20 mouse cellular contexts compared by ENCODE assay signal in the genomic region with DNA sequence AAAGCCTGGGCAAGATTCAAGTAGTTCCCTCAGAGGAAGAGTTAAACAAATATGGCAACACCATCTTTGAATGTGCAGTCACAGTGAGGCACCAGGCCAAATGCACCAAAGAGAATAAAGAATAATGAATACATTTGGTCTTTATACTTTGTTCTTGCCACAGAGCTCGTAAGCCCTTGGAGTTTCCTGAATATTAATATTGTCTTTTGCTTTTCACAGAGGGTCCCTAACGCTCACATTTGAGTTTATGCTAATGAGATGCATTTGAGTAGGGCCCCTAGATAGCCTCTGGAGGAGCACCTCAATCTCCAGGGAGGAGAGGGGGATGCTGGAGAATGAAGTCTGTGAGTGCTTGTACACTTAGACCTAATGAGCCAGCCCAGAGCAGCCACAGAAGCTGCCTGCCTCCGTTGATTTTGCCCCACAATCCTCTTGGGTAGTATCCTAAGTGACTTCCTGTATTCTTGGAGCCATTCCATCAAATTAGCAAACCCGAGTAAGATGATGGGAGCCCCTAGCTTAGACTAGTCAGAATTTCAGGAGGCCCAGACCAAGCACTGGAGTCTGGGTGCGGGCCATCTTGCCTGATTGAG.
DNase-seq lines count a peak whose midpoint lies in the region; ATAC-seq lines count a peak whose summit lies in the region.
"Had no signal": no experiment of that assay in that cellular context is flagged by ENCODE, and none has a peak within 500 bp of the region (broad histone marks: within the 10 kb centered on the region; RNA-seq: fewer than 3 reads in every experiment).

No protein-coding gene starts in this region.

- H3K4me1 ChIP-seq in hindbrain, embryonic 11.5 days (replicated peaks; ENCODE audit: control insufficient read depth, insufficient read depth, low read length) = no peaks in the 10 kb centered on the region; the same call in 1 of the 2 replicates
- H3K4me1 ChIP-seq in hindbrain, embryonic 16.5 days (ENCODE audit: control insufficient read depth, insufficient read depth, low read depth, low read length) = no peaks in the 10 kb centered on the region; the same call in 1 of the 2 replicates
- 0 out of 2 replicates have a peak, but pooled peaks cover 3% of the 10 kb centered on the region for H3K4me1 ChIP-seq in forebrain, embryonic 14.5 days (ENCODE audit: control insufficient read depth, insufficient read depth, low read length)
- H3K4me1 ChIP-seq in hindbrain, embryonic 12.5 days = 0 out of 2 replicates have a peak, but pooled peaks cover 5% of the 10 kb centered on the region
- peaks cover 20% of the 10 kb centered on the region for H3K4me1 ChIP-seq in midbrain, embryonic 13.5 days (replicated peaks)
- H3K4me1 ChIP-seq: heart, embryonic 15.5 days; limb, embryonic 12.5 days; liver, embryonic 12.5 days; megakaryocyte, embryonic 14.5 days had no signal

- DNase-seq in hindbrain, embryonic 11.5 days (ENCODE audit: low spot score) = peak; percentile 6
- peak; percentile 60 for DNase-seq in forebrain, embryonic 14.5 days (ENCODE audit: low spot score)
- DNase-seq in spleen, adult 12 weeks (ENCODE audit: low spot score) = no peak
- no peak for DNase-seq in adrenal gland, adult (ENCODE audit: inconsistent age in 2 of 2, low spot score in 1 of 2)
- DNase-seq in spleen, postnatal 36 days (ENCODE audit: low spot score in 2 of 2) = no peak
- DNase-seq: adrenal gland, adult 2 months; cerebellum, adult 8-10 months; heart, postnatal 4 days; kidney, adult 11 months; kidney, postnatal 36 days; lung, adult 2 months; thymus, postnatal 14 days had no signal

- H3K27me3 ChIP-seq in hindbrain, embryonic 11.5 days (ENCODE audit: control insufficient read depth, insufficient read depth, low read length) = no peaks in the 10 kb centered on the region
- H3K27me3 ChIP-seq in hindbrain, embryonic 16.5 days (replicated peaks; ENCODE audit: control insufficient read depth, insufficient read depth, low read length) = no peaks in the 10 kb centered on the region
- H3K27me3 ChIP-seq in forebrain, embryonic 14.5 days (replicated peaks; ENCODE audit: control insufficient read depth, insufficient read depth, low read length) = no peaks in the 10 kb centered on the region
- no peaks in the 10 kb centered on the region for H3K27me3 ChIP-seq in hindbrain, embryonic 12.5 days
- no peaks in the 10 kb centered on the region for H3K27me3 ChIP-seq in midbrain, embryonic 13.5 days
- H3K27me3 ChIP-seq: heart, embryonic 15.5 days; limb, embryonic 12.5 days; liver, embryonic 12.5 days; megakaryocyte, embryonic 14.5 days had no signal

- H3K4me2 ChIP-seq in hindbrain, embryonic 11.5 days (replicated peaks; ENCODE audit: low read depth, low read length) = no peak overlapping the region
- no peak overlapping the region for H3K4me2 ChIP-seq in hindbrain, embryonic 16.5 days (ENCODE audit: low read length)
- no peak overlapping the region for H3K4me2 ChIP-seq in forebrain, embryonic 14.5 days (ENCODE audit: low read length)
- H3K4me2 ChIP-seq in hindbrain, embryonic 12.5 days (replicated peaks) = no peak overlapping the region
- no peak overlapping the region for H3K4me2 ChIP-seq in midbrain, embryonic 13.5 days (replicated peaks)
- H3K4me2 ChIP-seq: heart, embryonic 15.5 days; limb, embryonic 12.5 days; liver, embryonic 12.5 days had no signal

- WGBS in hindbrain, embryonic 11.5 days = 71% methylated on average over 5 of the region's 5 CpGs
- 45% methylated on average over 5 of the region's 5 CpGs for WGBS in hindbrain, embryonic 16.5 days
- 49% methylated on average over 5 of the region's 5 CpGs for WGBS in forebrain, embryonic 14.5 days
- WGBS in hindbrain, embryonic 12.5 days = 63% methylated on average over 5 of the region's 5 CpGs
- WGBS in midbrain, embryonic 13.5 days = 45% methylated on average over 5 of the region's 5 CpGs

- H3K27ac ChIP-seq in hindbrain, embryonic 11.5 days (ENCODE audit: low read depth, low read length) = no peak overlapping the region
- H3K27ac ChIP-seq in hindbrain, embryonic 16.5 days (ENCODE audit: low read depth, low read length) = no peak overlapping the region
- peak overlapping the region; percentile 17; the same call in 1 of the 2 replicates for H3K27ac ChIP-seq in forebrain, embryonic 14.5 days (ENCODE audit: low read depth, low read length)
- 0 out of 2 replicates have a peak overlapping the region, but pooled peaks have one; percentile 25 for H3K27ac ChIP-seq in hindbrain, embryonic 12.5 days
- peak overlapping the region; percentile 80 for H3K27ac ChIP-seq in midbrain, embryonic 13.5 days
- H3K27ac ChIP-seq: heart, embryonic 15.5 days; limb, embryonic 12.5 days; liver, embryonic 12.5 days had no signal

- no peaks in the 10 kb centered on the region for H3K36me3 ChIP-seq in hindbrain, embryonic 11.5 days (ENCODE audit: control insufficient read depth, insufficient read depth, low read length)
- no peaks in the 10 kb centered on the region for H3K36me3 ChIP-seq in hindbrain, embryonic 16.5 days (ENCODE audit: control insufficient read depth, insufficient read depth, low read length)
- no peaks in the 10 kb centered on the region for H3K36me3 ChIP-seq in forebrain, embryonic 14.5 days (ENCODE audit: control insufficient read depth, insufficient read depth, low read length)
- no peaks in the 10 kb centered on the region for H3K36me3 ChIP-seq in hindbrain, embryonic 12.5 days
- no peaks in the 10 kb centered on the region for H3K36me3 ChIP-seq in midbrain, embryonic 13.5 days
- H3K36me3 ChIP-seq: heart, embryonic 15.5 days; limb, embryonic 12.5 days; liver, embryonic 12.5 days had no signal

- H3K9me3 ChIP-seq in hindbrain, embryonic 11.5 days (ENCODE audit: control insufficient read depth, low read length) = no peaks in the 10 kb centered on the region
- H3K9me3 ChIP-seq in hindbrain, embryonic 16.5 days (ENCODE audit: control insufficient read depth, low read length) = no peaks in the 10 kb centered on the region
- H3K9me3 ChIP-seq in forebrain, embryonic 14.5 days (replicated peaks; ENCODE audit: control insufficient read depth, low read length) = no peaks in the 10 kb centered on the region
- no peaks in the 10 kb centered on the region for H3K9me3 ChIP-seq in hindbrain, embryonic 12.5 days (replicated peaks)
- 0 out of 2 replicates have a peak, but pooled peaks cover 6% of the 10 kb centered on the region for H3K9me3 ChIP-seq in midbrain, embryonic 13.5 days
- H3K9me3 ChIP-seq: heart, embryonic 15.5 days; limb, embryonic 12.5 days; liver, embryonic 12.5 days; megakaryocyte, embryonic 14.5 days had no signal

- ATAC-seq in hindbrain, embryonic 11.5 days (ENCODE audit: low FRiP score) = no peak
- no peak for ATAC-seq in hindbrain, embryonic 16.5 days
- ATAC-seq in forebrain, embryonic 14.5 days = peak; percentile 54; the same call in 1 of the 2 replicates
- no peak for ATAC-seq in hindbrain, embryonic 12.5 days (ENCODE audit: low FRiP score)
- ATAC-seq in midbrain, embryonic 13.5 days = peak; percentile 86
- ATAC-seq: liver, embryonic 12.5 days had no signal

- no peak overlapping the region for H3K4me3 ChIP-seq in hindbrain, embryonic 11.5 days (ENCODE audit: low read depth, low read length)
- H3K4me3 ChIP-seq in hindbrain, embryonic 16.5 days (ENCODE audit: low read length) = no peak overlapping the region
- no peak overlapping the region for H3K4me3 ChIP-seq in forebrain, embryonic 14.5 days (ENCODE audit: low read depth, low read length)
- no peak overlapping the region for H3K4me3 ChIP-seq in hindbrain, embryonic 12.5 days
- no peak overlapping the region for H3K4me3 ChIP-seq in midbrain, embryonic 13.5 days (replicated peaks)
- H3K4me3 ChIP-seq: heart, embryonic 15.5 days; limb, embryonic 12.5 days; liver, embryonic 12.5 days; megakaryocyte, embryonic 14.5 days; myocyte had no signal

- H3K9ac ChIP-seq in hindbrain, embryonic 11.5 days (ENCODE audit: low read depth, low read length) = no peak overlapping the region
- H3K9ac ChIP-seq in hindbrain, embryonic 16.5 days (ENCODE audit: low read depth, low read length) = no peak overlapping the region
- H3K9ac ChIP-seq in forebrain, embryonic 14.5 days (ENCODE audit: low read length) = no peak overlapping the region
- no peak overlapping the region for H3K9ac ChIP-seq in hindbrain, embryonic 12.5 days
- H3K9ac ChIP-seq in midbrain, embryonic 13.5 days (replicated peaks) = no peak overlapping the region
- H3K9ac ChIP-seq: heart, embryonic 15.5 days; limb, embryonic 12.5 days; liver, embryonic 12.5 days had no signal

Comparison
In these comparisons a context has a peak if more than half of its experiments do, and no peak if none do; other contexts are left out.
1. H3K27ac ChIP-seq: peak in forebrain, embryonic 14.5 days (single experiment), hindbrain, embryonic 12.5 days (single experiment) and midbrain, embryonic 13.5 days (single experiment); none in hindbrain, embryonic 11.5 days (single experiment) and hindbrain, embryonic 16.5 days (single experiment).
2. ATAC-seq: peak in forebrain, embryonic 14.5 days (single experiment) and midbrain, embryonic 13.5 days (single experiment); none in hindbrain, embryonic 11.5 days (single experiment), hindbrain, embryonic 16.5 days (single experiment) and hindbrain, embryonic 12.5 days (single experiment).
3. DNase-seq: peak in hindbrain, embryonic 11.5 days (single experiment) and forebrain, embryonic 14.5 days (single experiment); none in spleen, adult 12 weeks (single experiment), adrenal gland, adult (0 of 2) and spleen, postnatal 36 days (0 of 2).